Mouse (Mus musculus): Measurements from ENCODE around the gene Taf1b.

Gene Taf1b

DNA sequence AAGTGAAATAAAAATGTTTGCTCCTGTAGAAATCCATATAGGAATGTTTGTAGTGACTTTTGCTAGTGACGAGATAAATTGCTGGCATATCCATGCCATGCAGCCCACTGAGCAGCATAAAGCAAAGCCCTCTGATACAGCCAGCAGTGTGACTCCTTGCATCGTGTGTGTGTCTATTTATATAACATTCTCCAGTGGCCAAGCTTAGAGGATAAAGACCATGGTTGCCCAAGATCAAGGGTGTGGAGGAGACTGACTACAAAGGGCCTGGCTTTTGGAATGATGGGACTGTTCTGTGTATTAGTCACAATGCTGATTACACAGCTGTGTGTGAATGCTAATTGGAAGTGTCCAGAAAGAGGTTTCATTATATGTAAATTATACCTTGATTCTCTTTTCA lies 54.4 kb downstream of the Taf1b start:
- DNase-seq (ENCODE audit: low spot score in 2 of 2): no peak

DNA sequence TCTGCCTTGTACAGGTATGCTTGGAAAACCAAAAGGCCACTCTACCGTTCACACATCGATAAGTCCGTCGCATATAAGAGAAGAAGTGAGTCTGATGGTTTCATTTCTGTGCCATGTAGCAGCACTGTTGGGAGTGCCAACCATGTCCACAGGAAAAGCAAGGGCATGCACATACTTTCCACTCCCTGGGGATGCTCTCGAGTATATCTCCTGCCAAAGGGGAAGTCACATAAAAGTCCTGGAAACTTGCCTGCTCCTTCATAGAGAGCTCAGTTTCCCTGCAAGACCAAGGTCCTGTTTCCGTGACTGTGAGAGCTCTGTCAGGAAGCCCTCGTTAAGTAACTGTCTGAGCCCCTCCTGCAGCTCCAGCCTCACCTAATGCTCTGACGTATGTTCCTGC lies 57.8 kb downstream of the Taf1b start:
- DNase-seq (ENCODE audit: low spot score in 2 of 2): no peak

DNA sequence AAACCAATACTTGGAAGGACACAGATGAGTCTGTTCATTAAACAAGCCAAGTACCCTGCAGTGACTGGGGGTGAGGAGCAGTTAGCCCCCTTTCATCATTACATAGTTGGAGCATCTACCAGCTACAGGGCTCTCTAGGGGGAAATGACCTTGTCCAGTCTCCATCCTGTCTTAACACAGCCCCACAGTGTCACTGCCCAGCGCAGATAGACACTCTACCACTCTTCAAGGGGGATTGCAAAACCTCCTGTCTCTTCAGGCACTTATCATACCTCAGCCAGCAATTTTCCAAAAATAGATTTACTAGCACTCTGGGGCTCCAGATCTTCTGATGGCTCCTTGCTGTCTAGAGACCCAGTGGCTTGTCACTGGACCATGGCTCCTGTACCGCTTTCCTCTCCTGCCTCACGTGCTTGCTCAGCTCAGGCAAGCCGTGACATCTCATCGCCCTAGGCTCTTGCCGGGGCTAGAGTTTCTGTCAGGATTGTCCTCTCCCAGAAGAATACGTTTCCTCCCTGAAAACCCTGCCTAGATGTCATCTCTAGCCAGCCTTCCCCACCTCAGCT lies 65.3 kb downstream of the Taf1b start:
- DNase-seq (ENCODE audit: low spot score in 2 of 2): no peak

DNA sequence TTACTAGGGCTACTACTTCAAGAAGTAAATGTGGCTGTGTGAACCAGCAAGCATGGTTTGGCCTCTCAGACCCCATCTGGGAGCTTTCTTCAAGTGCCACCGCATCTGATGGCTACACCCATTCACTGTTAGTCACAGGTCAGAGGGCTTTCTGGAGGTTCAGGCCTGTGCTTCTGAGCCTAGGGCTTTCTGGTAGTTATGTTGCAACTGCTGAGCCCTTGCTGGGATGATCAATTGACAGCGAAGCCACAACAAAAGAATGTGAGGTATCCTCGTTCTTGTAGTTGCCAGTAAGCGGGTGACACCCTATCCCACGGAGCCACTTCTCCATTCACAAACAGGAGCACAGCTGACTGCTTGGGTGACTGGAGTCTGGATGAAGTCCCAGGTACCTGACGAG lies 67.2 kb downstream of the Taf1b start:
- DNase-seq (ENCODE audit: low spot score in 2 of 2): no peak

DNA sequence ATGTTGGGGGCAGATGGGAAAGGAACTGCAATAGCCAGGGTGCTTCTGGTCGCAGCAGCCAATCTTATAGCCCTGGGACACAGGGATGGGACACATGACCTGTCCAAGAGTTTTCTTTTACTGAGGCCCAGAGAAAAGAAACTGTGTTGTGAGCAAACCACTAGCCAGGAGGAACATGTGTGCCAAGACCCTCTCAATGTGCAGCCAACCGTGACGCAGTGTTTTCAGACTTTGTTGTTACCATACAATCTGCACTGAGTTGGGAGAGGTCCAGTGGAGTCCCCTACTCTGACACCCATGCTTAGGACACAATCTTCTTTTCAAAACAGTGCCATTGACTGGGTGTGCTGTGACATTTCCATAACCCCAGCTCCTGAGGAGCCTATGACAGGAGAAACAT lies 69.4 kb downstream of the Taf1b start:
- no peak for DNase-seq (ENCODE audit: low spot score in 2 of 2)

DNA sequence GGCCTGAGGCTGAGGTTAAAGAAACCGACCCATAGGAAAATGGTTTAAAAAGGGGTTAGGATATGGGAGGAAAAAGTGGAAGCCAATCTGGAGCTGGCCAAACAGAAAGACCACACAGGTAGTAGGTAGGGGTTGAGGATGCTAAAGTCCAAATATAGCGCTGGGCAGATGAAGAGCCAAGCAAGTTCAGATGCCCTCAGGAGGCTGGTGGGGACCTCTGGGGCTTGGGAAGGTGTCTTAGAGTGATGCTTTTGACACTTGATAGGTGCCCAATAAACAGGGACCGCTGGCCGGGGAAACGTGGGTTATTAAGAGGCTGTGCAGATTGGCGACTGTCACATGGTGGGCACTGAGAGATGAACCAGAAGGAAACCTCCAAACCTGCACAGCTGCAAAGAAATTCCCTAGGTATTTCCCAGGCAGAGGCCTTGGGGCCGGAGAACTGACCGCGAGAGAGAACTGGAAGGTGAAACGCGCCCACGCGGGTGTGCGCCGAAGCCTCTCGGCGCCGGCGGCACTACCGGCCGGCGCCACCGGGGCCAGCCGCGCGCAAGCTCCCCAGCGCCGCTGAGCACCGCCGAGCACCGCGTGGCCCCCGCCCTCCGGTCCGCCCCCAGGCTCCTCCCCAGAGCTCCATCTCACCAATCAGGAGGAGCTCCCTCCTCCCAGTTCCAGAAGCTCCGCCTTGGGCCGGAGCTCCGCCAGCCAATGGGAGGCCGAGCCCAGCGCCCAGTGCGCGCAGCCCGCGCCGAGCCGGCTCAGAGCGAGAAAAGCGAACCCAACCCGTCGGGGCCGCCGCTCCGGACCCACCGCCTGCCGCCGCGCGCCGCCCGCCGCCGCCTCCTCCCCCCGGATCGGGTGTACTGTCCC lies 73.6 kb downstream of the Taf1b start, which contains the start of gene Grhl1:
Grhl1 (plus strand) TSS at position 761 of the 870 bp plus-strand sequence.
- peak; percentile 90 to 91 for DNase-seq (ENCODE audit: low spot score in 2 of 2)

DNA sequence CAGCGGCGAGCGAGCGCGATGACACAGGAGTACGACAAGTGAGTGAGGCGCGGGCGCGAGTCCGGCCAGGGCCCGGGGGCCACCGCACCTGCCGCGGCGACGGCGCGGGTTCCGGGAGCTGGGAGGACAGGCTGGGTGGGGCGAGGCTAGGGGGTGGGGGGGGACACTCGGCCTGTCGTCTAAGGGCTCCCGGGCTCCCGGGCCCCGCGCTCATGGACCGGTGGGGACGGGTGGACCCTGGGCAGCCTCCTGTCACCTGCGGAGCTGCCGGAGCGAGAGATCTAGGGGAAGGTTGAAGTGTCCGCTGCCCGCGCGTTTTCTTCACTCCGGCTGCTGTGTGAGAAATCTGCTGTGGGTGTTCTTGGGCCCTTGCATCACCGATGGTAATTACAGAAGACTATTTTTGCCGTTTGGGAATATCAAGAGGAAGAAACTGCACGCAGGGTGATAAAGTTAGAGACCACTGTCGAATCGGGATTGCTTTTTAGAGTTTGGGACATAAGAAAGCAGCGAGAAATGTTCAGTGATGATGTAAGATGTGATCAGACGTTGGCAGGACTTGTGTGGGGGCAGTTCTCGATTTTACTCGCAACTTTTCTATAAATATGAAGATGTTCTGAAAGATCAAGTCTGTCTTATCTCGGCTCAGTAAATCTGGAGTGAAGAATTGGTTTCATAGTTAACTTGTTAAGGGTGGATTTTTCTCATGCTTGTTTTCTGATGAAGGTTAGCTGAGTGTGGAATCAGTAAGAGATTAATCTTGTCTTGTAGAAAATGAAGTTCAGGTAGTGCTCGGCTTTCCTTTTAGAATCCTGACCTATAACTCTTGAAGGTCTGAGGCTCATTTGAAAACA lies 74.5 kb downstream of the Taf1b start:
- DNase-seq (ENCODE audit: low spot score in 2 of 2): no peak

DNA sequence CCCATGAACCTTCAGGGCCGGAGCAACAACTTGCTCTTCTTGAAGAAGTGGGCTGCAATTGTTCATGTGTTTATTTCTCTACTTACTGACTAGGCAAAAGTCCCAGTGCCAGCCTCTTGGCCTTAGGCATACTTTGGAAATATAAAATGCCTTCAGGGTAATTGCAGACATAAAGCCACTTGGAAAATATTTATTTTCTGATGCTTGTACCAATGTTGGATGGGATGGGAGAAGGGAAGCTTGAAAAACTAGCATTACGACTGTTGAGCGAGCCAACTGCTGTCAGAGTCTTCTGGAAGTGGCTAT lies 75.1 kb downstream of the Taf1b start:
- no peak for DNase-seq (ENCODE audit: low spot score in 2 of 2)

DNA sequence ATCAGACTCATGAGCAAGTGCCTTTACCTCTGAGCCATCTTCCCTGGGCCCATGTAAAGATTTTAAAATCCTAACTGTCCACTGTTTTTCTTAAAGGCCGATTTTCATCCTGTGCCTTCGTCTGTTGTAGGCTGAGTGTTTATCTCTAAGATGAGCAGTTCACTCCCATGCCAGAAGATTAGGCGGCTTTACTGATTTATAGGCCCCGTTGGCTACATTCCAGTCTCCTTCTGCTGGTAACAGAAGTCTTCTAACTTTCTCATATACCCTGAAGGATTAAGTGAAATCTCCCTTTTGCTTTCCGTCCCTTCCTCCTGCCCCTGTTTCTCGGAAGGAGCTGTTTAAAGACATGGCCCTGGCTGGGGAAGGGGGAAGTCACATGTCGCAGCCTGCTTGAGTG lies 76.7 kb downstream of the Taf1b start:
- DNase-seq (ENCODE audit: low spot score in 2 of 2): no peak

DNA sequence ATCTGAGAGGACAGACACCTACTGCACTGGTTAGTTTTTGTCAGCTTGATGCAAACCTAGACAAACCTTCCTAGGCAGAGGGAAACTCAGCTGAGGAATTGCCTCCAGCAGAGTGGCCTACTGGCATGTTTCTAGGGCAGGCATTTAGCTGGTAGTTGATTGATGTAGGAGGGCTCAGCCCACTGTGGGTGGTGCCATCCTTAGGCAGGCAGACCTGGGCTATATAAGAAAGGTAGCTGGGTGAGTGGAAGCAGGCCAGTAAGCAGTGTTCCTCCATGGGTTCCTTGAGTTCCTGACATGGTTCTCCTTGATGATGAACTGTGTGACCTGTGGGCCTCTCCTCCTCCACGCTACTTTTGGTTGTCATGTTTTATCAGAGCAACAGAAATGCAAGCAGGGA lies 82.3 kb downstream of the Taf1b start:
- DNase-seq (ENCODE audit: low spot score in 2 of 2): no peak

DNA sequence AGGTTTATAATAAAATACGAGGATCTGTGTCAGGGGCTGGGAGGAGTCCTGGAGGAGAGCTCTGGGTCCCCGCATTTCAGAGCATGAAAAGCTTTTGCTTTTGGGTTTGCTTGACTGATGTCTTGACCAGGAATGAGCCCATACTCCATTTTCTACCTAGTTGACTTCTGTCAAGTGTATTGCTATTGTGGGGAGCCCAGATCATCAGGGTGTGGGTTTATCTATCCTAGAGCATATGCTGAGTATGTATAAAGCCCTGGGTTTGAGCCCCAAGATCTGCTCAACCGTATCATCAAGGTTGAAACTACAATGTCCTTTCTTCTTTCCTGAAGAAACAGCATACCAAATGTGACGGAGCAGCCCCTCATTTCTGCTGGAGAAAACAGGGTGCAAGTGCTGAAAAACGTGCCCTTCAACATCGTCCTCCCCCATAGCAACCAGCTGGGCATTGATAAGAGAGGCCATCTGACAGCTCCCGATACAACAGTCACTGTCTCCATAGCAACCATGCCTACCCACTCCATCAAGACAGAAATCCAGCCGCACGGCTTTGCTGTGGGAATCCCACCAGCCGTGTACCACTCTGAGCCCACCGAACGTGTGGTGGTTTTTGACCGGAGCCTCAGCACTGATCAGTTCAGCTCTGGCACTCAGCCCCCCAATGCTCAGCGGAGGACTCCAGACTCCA lies 83.0 kb downstream of the Taf1b start:
- DNase-seq (ENCODE audit: low spot score in 2 of 2): no peak

DNA sequence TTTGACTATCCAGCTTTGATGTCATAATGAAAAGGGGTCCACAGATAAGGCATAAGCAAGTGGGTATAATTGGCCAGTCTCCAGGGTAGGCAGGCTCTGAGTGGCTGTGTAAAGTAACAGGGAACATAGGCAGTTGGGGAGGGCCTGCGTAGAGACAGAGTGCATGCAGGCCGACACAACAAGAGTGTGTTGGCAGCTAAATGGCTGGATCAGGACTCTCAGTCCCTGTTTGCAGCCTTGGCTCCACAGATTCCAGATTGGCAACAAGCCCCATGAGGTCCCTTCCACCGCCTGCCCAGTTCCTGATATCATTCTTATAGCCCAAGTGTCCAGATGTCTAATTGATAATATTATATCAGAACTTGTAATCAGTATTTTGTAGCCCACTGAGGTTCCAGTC lies 85.5 kb downstream of the Taf1b start:
- no peak for DNase-seq (ENCODE audit: low spot score in 2 of 2)

DNA sequence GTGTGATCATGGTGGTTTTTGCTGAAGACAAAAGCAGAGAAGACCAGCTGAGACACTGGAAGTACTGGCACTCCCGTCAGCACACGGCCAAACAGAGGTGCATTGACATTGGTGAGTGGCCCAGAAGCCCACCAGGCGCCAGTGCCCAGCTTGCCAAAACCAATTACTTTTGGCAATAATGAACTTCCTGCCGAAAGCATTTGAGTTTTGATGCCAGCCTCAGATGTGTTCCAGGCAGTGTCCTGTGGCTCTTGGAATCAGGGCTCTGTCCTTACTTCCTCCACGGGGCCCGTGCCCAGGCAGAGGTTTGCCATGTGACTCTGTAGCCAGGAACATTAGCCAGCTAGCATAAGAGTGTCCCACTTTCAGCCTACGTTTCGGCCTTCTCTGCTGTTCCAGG lies 86.7 kb downstream of the Taf1b start:
- DNase-seq (ENCODE audit: low spot score in 2 of 2): no peak

DNA sequence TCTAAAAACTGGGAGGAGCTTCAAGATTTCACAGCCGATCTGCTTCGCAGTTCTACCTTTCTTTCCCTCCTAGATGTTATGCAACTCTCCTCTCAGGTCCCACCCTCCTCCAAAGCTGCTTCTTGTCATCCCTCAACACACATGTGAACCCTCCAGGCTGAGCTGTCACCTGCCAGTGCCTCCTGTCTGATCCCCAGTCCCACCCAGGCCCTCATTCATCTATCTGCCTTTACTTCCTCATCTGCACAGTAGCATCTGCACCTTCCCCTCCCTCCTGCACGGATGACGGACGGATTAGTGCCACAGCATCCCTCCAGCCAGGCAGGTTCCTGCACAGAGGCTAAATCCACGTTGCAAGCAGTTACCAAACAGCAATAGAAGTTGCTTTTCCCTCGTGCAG lies 88.0 kb downstream of the Taf1b start:
- DNase-seq (ENCODE audit: low spot score in 2 of 2): no peak

DNA sequence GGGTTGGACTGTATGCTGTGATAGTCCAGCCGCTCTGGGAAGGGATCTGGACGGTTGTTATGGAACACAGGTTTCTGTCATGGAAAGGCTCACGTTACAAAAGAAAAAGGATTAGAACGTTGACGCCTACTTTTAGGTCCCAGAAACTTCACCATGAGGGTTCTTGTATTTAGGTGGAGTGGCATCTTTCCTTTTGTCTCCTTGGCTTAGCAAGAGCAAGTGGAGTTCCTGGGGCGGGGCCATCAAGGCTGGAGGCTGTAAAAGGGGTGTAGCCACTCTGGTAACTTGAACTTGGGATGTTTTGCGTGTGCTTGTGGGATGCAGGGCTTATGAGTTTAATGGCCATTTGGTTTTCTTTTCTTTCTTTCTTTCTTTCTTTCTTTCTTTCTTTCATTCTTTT lies 92.2 kb downstream of the Taf1b start:
- DNase-seq (ENCODE audit: low spot score in 2 of 2): no peak

DNA sequence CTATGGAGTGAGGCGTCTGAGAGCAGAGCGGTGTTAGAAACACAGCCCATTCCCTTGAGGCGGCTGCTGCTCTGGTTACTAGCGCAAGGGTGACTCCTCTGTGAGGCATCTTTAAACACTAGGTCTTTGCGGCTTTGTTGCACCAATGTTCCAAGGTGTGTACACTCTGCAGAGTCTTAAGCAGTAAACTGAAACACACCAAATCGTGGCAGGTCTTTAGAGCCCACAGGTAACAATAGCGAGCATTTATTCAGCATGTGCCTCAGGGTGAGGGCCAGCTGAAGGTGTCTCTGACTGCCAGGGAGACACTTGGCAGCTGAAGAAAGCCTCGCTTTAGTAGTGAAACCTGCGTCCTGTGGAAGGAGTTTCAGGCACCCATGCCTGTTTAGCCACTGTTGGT lies 93.9 kb downstream of the Taf1b start:
- no peak for DNase-seq (ENCODE audit: low spot score in 2 of 2)

DNA sequence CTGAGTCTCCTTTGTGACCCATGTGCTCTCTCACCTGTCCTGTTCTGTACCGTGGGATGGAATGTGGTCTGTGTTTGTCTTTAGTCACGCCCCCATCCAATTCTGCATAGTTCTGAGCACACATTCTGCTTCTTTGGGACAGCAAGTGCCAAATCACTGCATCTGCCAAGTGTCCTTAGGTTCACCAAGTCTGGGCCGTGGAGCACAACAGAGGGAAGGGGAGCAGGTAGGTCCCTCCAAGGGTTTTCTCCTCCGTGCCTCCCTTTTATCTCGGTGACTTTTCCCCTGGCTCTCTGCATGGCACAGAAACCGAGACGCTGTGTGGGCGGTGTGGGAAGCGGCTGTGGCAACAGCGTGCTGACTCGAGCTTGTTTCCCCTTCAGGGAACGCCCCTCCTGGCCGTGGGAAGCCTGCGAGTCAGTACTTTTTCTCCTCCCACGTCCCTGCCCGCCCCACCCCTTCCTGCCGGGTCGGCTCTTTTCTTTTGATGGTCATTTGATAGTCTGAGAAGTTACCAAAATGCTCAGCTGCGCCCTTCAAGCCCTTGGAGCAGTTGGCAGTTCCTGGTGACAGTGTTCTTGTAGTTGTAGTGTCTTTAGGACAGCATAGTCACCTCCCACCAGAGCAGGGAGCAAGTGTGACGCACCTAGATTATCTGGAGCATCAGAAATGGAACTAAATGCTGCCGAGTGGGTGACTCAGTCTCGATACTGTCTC lies 95.0 kb downstream of the Taf1b start:
- peak; percentile 56 to 67 for DNase-seq (ENCODE audit: low spot score in 2 of 2)

DNA sequence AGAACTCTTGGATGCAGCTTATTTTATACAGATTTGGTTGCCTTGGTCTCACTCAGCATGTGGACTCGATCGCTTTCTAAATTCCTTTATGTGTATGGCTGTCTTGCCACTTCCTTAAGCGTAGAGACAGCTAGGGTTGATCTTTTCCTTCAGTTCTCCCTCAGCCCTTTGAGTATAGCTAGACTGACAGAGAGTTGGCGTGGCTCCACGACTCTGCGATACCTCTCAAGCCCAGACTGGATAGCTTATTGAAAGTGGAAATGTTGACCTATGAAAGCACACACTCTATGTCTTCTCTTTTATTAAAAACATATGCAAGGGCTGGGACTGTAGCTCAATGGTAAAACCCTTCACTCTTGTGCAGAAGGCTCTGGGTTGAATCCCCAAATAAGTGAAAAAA lies 99.2 kb downstream of the Taf1b start:
- no peak for DNase-seq (ENCODE audit: low spot score in 2 of 2)

DNA sequence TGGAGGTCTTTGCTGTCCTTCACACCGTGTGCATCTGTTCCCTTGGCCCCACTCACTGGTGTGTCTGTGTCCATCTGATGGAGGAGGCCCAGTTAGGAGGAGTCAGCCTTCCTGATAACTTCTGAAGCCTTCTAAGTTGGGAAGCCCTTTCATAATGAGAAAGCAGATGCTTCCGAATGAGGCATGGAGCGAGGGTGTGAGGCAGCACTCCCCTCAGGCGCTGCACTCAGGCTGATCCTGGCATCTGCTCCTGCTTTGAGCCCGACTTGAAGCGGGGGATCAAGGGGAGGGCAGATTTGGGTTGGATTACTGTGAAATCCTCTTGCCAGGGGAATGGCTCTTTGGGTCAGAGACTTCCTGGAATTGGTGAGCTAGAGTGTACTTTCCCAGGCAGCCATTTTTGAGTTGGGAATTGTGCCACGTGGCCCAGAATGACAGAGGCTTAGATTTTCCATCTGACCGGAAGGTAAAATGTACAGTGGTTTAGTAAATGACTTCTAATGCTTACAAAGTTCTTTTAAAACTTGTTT lies 101.3 kb downstream of the Taf1b start:
- DNase-seq (ENCODE audit: low spot score in 2 of 2): no peak

DNA sequence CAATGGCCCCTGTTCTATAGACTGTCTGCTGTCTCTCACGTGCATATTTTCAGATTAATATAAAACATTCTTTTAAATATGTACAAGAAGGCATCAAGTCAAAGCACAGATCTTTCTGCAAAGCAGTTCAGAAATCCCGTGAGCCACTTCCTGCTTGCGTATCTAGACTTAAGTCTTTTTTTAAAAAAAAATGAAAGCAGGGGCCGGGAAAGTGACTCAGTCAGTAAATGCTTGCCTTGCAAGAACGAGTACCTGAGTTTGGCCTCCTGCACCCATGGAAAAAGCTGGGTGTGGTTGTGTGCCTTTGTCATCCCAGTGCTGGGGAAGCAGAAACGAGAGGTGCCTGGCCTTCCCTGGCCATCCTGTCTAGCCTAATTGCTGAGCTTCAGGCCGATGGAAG lies 101.9 kb downstream of the Taf1b start:
- no peak for DNase-seq (ENCODE audit: low spot score in 2 of 2)

DNA sequence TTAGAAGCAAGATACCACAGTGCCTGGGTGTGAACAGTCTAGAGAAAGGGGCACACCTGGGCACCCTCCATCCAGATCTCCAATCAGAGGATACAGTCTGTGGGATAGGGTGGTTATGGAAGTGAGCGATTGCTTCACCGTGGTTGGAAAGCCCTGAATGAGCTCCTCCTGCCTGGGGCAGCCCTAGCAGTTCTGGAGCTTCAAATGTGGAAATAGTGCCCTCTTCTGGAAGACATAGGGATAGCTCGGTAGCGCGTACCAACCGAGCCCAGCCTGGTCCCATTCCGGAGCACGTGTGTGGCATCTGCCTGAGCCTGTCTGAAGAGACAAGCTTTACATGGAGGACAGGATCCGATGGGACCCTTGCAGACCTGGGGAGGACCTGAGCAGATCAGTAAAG lies 102.6 kb downstream of the Taf1b start:
- peak; percentile 56 to 73 for DNase-seq (ENCODE audit: low spot score in 2 of 2)

All from natural killer cell, adult 2 months (primary cell).